Mouse (Mus musculus): ENCODE data around the gene Fxyd4.

The Fxyd4 gene

GRCm38 (mm10) chr6:117917576-117917975 lies 19.9 kb downstream of the Fxyd4 start:
- peak; percentile 84 for DNase-seq

GRCm38 (mm10) chr6:117916737-117917426 lies 20.6 kb downstream of the Fxyd4 start:
- peak; percentile 91 for DNase-seq

GRCm38 (mm10) chr6:117916205-117916736 lies 21.2 kb downstream of the Fxyd4 start:
- no peak for DNase-seq

GRCm38 (mm10) chr6:117914541-117914940 lies 23.0 kb downstream of the Fxyd4 start:
- no peak for DNase-seq

GRCm38 (mm10) chr6:117910120-117910661 lies 27.3 kb downstream of the Fxyd4 start:
- DNase-seq = no peak

GRCm38 (mm10) chr6:117908424-117908900 lies 29.0 kb downstream of the Fxyd4 start:
- DNase-seq = peak; percentile 25

GRCm38 (mm10) chr6:117907979-117908355 lies 29.5 kb downstream of the Fxyd4 start:
- no peak for DNase-seq

GRCm38 (mm10) chr6:117907301-117907978 lies 30.1 kb downstream of the Fxyd4 start:
- peak; percentile 94 for DNase-seq

GRCm38 (mm10) chr6:117906590-117907271 lies 30.8 kb downstream of the Fxyd4 start:
- peak; percentile 99 for DNase-seq

GRCm38 (mm10) chr6:117906015-117906531 lies 31.4 kb downstream of the Fxyd4 start:
- no peak for DNase-seq

GRCm38 (mm10) chr6:117905260-117905930 lies 32.1 kb downstream of the Fxyd4 start:
- DNase-seq = peak; percentile 16

- no peak for DNase-seq
These were observed 33.7 kb downstream of the Fxyd4 start for GRCm38 (mm10) chr6:117903836-117904235.

GRCm38 (mm10) chr6:117902556-117902955 lies 34.9 kb downstream of the Fxyd4 start:
- DNase-seq = no peak

- no peak for DNase-seq
These were observed 35.7 kb downstream of the Fxyd4 start for GRCm38 (mm10) chr6:117901510-117902402.

GRCm38 (mm10) chr6:117900126-117901080 lies 37.1 kb downstream of the Fxyd4 start, which contains the start of gene Hnrnpf:
Hnrnpf (plus strand) TSS chr6:117900324.
- DNase-seq = no peak

- DNase-seq = peak; percentile 13
These were observed 39.7 kb downstream of the Fxyd4 start for GRCm38 (mm10) chr6:117897800-117898199.

- no peak for DNase-seq
These were observed 44.1 kb downstream of the Fxyd4 start for GRCm38 (mm10) chr6:117893435-117893834.

GRCm38 (mm10) chr6:117892386-117892785 lies 45.1 kb downstream of the Fxyd4 start:
- DNase-seq = no peak

- DNase-seq = no peak
These were observed 45.9 kb downstream of the Fxyd4 start for GRCm38 (mm10) chr6:117891369-117892160.

Measured in kidney, postnatal 14 days (tissue).